Mouse (Mus musculus) urinary bladder, postnatal 4 days (tissue): Measurements from ENCODE around the gene Colgalt1.
A peak's percentile ranks its signal among the peaks of the same experiment; 100 is the strongest.

Experiments used
- DNase-seq, 2 experiments: peaks; one replicate each; pipeline ENCODE4 v3.0.0; 2021 to 2022; ENCODE audit warnings: low spot score in 2 of 2

Colgalt1 gene

GRCm38 (mm10) chr8:71668220-71668975 is 57.6 kb downstream of the Colgalt1 start:
- no peak for DNase-seq

- no peak for DNase-seq
These were observed 59.4 kb downstream of the Colgalt1 start for GRCm38 (mm10) chr8:71670198-71670597.

GRCm38 (mm10) chr8:71670621-71671548 is 60.1 kb downstream of the Colgalt1 start:
- DNase-seq: no peak

GRCm38 (mm10) chr8:71671549-71671965 is 60.8 kb downstream of the Colgalt1 start, which contains the start of gene Unc13a:
Gene Unc13a, minus strand, starts transcription at chr8:71671757.
- peak; percentile 82 to 93 for DNase-seq

- no peak for DNase-seq
These were observed 61.5 kb downstream of the Colgalt1 start for GRCm38 (mm10) chr8:71672168-71672735.

GRCm38 (mm10) chr8:71674071-71674470 is 63.3 kb downstream of the Colgalt1 start:
- DNase-seq: no peak
